Mouse (Mus musculus): Measurements from ENCODE around the gene Nelfcd.

Nelfcd gene

DNA sequence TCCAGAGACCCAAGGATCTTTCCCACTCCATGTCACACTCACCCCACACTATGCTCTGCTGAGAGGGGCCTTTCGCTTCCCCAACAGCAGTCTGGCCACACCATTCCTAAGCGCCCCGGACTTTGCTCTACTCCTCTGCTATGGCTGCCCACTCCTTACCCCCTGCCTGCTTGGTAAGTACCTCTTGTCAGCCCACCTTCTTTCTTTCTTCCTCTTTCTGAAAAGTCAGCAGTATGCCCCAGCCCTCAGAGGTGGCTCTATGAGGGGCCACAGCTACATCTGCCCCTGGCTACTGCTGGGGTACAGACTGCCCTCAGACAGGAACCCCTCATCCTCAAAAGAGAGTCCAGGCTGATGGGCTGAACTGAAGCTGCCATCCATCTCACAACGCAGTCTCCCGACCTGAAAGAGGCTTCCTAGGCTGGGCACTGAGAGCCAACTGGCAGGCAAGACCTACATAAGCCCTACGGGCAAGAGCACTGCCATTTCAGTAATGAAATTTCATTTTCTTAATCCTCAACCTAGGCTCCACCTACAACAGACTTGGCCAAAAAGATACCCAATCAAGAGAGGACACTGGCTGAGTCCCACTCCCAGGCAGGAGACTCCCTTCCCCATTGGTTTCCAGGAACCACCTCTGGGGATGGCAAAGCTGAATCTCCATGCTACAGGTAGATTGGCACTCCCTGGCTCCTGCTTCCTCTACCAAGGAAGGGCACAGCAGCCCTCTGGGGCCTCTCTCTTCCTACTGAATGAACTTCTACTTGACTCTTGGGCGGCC, 21.5 kb downstream of the Nelfcd start:
- no peak for DNase-seq (ENCODE audit: low read depth, low spot score)

DNA sequence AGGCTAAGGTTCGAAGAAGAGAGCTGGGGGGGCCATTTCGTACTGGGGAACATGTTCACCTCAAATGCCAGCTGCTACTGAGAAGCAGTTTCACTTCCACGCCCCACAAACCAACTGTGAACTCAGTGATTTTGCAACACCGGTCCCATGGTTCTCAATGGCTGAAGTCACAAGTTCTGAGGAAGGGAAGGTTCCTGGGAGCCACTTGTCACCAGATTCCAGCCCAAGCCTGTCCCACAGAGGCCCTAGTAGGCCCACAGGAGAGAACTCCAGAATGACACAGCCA, 22.0 kb downstream of the Nelfcd start:
- no peak for DNase-seq (ENCODE audit: low read depth, low spot score)

- DNase-seq (ENCODE audit: low read depth, low spot score), result no peak
Observed at GRCm38 (mm10) chr2:174438181-174438580, 22.6 kb downstream of the Nelfcd start.

DNA sequence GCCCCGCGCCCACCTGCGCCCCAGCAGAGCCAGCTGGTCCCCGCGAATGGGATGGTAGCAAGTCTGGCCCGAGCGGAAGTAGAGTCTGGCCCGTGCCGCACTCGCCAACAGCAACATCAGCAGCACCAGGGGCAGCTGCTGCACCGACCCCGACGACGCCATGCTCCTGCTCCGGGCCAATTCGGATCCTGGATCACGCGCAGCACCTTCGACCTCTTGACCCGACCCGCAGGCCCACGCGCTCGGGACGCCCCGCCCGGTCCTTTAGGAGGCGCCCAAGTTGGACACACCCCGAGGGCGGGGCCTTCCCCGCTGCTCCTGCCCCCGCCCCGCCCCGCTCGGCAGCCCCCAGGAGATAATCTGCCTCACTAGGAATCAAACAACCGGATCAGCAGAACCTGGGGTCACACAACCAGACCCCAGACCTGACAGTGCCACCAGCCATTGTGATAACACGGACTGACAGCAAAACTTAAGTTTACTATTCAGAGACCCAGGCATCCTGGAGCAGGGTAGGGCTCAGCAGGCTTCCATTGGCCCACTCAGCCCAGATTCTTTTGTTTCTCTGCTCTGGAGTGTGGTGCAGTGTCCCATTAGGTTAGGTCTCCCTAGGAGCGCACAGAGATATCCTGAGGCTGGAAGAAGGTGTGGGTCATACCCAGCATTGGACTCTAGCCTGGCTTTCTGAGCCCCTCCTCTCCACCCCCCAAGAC, 23.3 kb downstream of the Nelfcd start, which contains the start of gene Ctsz:
Ctsz (minus strand) TSS at position 303 of the 713 bp plus-strand sequence.
- no peak for DNase-seq (ENCODE audit: low read depth, low spot score)

- no peak for DNase-seq (ENCODE audit: low read depth, low spot score)
Observed at GRCm38 (mm10) chr2:174439450-174439838, 23.8 kb downstream of the Nelfcd start.

- no peak for DNase-seq (ENCODE audit: low read depth, low spot score)
Observed at GRCm38 (mm10) chr2:174439961-174440360, 24.4 kb downstream of the Nelfcd start.

DNA sequence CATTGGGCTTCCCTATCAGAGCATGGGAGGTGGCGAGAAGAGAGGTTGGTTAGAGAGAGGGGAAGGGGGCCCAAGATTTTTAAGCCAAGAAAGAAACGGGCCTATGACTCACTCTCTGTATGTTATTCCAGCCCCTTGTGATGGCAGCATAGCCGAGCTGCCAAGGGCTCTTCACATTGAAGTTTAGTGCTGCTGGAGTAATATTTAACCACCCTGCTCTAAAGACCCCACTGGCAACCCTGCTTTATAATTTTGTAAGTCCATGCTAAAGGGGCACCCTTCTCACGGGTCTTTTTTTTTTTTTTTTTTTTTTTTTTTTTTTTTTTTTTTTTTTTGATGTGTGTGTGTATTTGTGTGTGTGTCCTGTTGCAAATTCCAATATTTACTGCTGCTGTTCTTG, 26.3 kb downstream of the Nelfcd start:
- no peak for DNase-seq (ENCODE audit: low read depth, low spot score)

- DNase-seq (ENCODE audit: low read depth, low spot score), result no peak
Observed at GRCm38 (mm10) chr2:174442460-174442859, 26.9 kb downstream of the Nelfcd start.

- no peak for DNase-seq (ENCODE audit: low read depth, low spot score)
Observed at GRCm38 (mm10) chr2:174443046-174443445, 27.4 kb downstream of the Nelfcd start.

DNA sequence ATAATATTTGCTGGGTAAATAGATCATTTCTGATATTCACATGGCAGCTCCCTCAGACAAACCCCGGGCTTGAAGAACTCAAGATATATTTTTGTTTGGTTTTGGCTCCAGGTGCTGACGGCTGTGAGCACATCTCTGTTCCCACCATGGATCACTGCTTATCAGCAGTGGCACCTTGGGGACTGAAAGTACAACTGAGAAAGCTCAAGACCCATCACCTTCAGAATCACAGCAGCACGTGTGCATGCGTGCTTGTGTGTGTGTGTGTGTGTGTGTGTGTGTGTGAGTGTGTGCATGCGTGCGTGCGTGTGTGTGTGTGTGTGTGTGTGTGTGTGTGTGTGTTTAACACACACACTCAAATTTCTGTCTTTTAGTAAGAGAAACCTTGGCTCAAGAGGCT, 28.8 kb downstream of the Nelfcd start:
- DNase-seq (ENCODE audit: low read depth, low spot score), result no peak

DNA sequence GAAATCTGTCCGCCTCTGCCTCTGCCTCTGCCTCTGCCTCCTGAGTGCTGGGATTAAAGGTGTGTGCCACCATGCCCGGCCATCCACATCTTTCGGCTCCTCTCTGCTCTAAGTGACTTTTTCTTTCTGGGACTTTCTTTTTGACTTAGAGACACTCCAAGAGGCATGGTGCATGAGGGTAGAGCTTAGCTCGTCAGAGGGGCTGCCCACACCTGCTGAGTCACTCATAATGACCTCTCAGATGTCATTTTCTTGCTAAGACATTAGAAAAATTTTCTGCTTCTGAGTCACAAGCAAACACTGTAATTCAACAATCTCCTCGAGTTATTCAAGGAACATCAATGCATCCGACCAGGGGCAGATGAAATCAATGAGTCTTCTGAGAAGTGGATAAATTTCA, 29.4 kb downstream of the Nelfcd start:
- DNase-seq (ENCODE audit: low read depth, low spot score), result no peak

DNA sequence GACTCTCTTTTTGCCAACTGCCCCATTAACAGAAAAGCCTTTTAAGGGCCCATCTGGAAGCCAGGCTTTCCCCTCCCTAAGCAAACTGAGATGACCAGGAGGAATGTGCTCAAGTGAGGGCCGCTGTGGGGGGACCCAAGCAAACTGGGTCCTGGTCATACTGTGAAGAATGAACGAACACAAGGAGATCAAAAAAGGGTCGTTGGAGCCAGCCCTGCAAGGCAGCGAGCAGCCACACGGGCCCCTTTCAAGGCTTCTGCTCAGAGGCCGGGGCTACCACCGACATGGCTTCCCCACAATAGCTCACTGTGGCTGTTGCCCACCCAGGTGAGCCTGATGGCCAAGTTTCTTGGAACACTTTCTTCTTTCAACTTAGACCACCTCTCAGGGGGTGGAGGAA, 30.9 kb downstream of the Nelfcd start:
- DNase-seq (ENCODE audit: low read depth, low spot score), result no peak

DNA sequence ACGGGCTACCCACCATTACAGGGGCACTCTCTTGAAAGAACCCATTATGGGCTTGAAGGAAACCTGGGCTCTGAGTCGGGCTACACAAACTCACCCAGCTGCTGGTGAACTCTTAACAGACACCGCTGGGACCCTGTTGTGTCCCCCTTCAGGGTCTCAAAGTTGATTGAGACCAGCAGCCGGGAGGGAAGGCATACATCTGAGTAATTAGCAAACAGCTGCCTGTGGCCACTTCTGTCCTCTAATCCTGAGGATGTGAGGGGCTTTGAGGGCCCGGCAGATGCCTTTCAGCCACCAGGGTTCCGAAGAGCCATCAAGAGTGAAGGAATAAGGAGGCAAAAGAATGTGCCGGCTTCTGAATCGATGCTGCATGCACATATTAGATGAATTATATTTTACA, 31.3 kb downstream of the Nelfcd start:
- DNase-seq (ENCODE audit: low read depth, low spot score), result no peak

DNA sequence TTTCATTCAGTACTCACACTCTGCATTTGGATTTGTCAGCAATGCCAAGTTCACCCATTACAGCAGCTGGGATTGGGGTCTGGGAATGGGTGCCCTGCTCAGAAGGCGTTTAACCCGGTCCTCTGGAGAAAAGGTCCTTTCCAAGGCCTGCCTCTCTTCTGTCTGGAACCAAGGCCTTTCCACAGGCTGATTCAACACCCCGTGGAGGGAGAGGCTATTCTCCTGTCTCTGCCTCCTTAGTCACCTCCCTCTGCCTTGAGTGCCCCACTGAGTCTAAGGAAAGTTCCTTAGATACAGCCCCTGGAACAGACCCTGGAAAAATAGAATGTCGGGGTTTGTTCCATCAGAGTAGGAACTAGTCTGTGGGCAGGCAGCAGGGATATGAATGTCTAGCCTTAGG, 32.8 kb downstream of the Nelfcd start:
- DNase-seq (ENCODE audit: low read depth, low spot score), result no peak

DNA sequence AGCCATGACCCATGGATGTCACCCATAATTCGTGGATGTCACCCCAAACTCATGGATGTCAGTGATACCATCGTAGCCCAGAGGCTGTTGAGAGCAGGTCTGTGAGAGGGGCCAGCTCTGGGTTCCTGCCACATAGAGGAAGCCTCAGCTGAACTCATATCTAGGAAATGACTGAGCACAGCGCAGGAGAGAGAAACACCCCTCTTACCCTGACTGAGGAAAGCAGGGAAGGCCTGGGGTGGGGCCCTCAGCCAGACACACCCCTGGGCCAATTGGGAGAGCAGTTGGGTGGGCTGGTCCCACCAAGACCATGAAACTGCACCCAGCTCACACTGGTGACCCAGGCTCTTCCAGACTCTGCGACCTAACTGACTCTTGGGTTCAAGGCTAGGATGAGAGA, 34.7 kb downstream of the Nelfcd start, which contains the start of gene Tubb1:
Tubb1 (plus strand) TSS at position 343 of the 400 bp plus-strand sequence.
- no peak for DNase-seq (ENCODE audit: low read depth, low spot score)

GRCm38 (mm10) chr2:174453681-174454080, 38.1 kb downstream of the Nelfcd start:
- no peak for DNase-seq (ENCODE audit: low read depth, low spot score)

DNA sequence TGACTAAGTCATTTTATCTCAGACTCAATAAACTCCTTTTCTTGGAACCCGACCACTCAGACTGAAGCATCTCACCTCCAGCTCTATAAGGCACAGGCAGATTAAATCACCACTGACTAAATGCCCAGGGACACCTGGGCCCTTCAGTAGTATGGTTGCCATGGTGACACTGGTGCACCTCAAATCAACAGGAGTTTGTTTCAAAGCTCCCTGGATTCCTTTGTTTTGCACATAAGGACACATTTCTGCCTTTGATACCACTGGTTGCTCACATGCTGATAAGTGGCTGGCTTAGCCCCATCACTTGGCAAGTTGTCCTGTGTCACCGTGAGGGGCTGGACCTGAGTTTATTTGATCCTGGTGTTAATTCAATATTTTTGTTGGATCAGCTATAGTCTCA, 43.8 kb downstream of the Nelfcd start:
- no peak for DNase-seq (ENCODE audit: low read depth, low spot score)

GRCm38 (mm10) chr2:174463370-174463769, 47.8 kb downstream of the Nelfcd start:
- no peak for DNase-seq (ENCODE audit: low read depth, low spot score)

DNA sequence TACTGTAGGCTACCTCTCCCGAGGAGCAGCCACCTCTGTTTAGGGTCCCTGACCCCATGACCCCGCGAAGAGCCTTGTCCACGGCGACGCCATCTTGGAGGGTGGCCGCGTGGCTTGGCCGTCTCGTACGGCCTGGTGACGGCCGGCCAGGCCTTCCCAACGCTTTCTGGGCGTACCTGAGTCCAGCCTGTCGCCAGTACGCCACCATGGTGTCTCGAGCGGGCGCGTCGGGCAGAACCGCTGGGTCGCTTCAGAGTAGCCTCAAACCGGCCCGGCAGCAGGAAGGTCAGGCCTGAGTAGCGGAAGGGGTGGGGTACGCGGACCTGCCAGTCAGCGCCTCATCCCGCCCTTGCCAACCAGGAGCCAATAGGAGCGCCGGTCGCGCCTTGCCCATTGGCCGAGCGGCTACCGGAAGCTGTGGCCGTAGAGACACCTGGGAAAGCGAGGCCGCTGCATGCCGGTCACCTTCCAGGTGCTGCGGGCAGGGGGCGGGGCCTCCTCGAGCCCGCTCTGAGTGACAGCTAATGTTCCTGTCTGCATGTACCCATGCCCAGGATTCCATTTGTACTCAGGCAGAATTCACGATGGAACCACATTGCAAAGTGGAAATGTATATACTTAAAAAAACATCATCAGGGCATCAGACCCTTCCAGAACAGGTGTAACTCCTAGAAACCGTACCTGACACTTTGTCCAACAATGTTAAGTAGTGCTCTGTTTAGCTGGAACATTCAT, 48.4 kb downstream of the Nelfcd start, which contains the start of gene Atp5e:
Atp5e (minus strand) TSS at position 317 of the 735 bp plus-strand sequence.
- peak; percentile 87 for DNase-seq (ENCODE audit: low read depth, low spot score)

DNA sequence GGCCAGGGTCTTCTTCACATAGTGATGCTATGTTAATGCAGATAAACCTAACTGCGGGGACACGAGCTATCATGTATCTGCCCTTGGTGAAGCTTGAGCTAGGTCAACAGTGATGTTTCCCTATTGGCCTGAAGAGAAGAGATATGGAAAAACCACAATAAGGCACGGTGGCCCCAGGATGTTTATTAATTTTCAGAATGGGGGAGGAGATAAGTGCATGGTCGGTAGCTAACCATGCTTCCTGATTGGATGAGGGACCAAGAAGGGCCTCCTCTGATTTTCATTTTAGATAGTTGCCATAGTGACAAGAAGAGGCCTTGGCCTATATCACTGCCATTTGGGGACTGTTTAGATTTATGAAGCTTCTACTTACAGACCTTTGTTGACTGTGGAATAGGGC, 54.7 kb downstream of the Nelfcd start:
- no peak for DNase-seq (ENCODE audit: low read depth, low spot score)

DNA sequence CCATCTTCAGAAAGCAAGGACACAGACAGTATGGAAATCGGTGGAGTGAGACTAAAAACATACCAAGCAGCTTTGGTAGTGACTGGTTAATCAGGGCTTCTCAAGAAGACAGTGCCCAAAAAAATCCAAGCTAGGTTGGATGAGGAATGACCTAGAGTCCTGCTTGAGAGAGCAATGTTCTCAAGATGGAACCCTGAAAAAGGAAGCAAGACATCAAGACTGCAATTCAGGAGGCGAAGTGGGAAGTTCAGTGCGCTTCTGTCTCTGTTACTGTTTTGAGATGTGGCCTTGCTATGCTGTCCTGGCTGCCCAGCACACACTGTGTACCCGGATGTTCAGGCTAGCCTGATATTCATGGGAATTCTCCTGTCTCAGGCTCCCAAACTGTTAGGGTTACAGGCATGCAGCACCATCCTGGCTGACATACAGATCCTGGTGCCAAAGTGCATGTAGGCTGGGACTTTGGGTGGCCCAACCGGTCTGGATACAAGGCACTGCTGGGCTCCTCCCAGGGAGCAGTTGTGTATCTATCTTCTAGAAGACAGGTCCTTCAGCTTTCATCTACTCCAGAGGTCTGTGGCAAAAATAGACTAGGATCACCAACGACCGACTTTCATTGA, 55.3 kb downstream of the Nelfcd start:
- DNase-seq (ENCODE audit: low read depth, low spot score), result no peak

DNA sequence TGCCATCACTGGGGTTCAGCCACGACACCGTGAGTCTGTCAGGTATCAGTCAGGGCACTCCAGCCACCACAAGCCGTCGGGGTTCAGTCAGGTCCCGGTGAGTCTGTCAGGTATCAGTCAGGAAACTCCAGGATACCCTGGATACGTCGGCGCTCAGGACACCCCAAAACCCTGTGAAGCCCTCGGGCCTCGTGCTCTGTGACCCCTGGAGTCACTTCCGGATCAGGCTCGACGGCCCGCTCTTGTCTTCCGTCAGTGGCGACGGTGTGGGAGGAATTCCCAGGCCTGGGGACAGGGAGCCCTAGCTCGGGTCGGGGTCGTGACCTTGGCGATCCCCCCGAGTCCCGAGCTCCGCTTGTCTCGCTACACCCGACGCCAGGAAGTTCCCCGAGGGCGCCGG, 56.8 kb downstream of the Nelfcd start:
- DNase-seq (ENCODE audit: low read depth, low spot score), result no peak

All from brain, embryonic 18.5 days (tissue).